Mouse (Mus musculus) cerebellum, adult 9-11 months (tissue): ENCODE measurements around the gene Ech1.

Source experiments
- DNase-seq: peaks from one replicate; pipeline ENCODE4 v3.0.0; 2022

Gene Ech1

GRCm38 (mm10) chr7:28864288-28864750 lies 39.3 kb downstream of the Ech1 start:
- DNase-seq: no peak

GRCm38 (mm10) chr7:28865481-28866300 lies 40.7 kb downstream of the Ech1 start:
- DNase-seq: no peak

- no peak for DNase-seq
Measured at GRCm38 (mm10) chr7:28866769-28867507, 41.9 kb downstream of the Ech1 start.

GRCm38 (mm10) chr7:28867508-28868340 lies 42.7 kb downstream of the Ech1 start:
- peak; percentile 70 for DNase-seq

- DNase-seq: no peak
Measured at GRCm38 (mm10) chr7:28870901-28871664, 46.1 kb downstream of the Ech1 start.

GRCm38 (mm10) chr7:28874565-28874964 lies 49.5 kb downstream of the Ech1 start:
- no peak for DNase-seq

GRCm38 (mm10) chr7:28876099-28876498 lies 51.1 kb downstream of the Ech1 start:
- DNase-seq: no peak

GRCm38 (mm10) chr7:28877155-28877554 lies 52.1 kb downstream of the Ech1 start:
- no peak for DNase-seq

GRCm38 (mm10) chr7:28877856-28878255 lies 52.8 kb downstream of the Ech1 start:
- no peak for DNase-seq

GRCm38 (mm10) chr7:28879606-28880005 lies 54.6 kb downstream of the Ech1 start:
- DNase-seq: no peak

- no peak for DNase-seq
Measured at GRCm38 (mm10) chr7:28880554-28880953, 55.5 kb downstream of the Ech1 start.

- no peak for DNase-seq
Measured at GRCm38 (mm10) chr7:28881199-28881598, 56.2 kb downstream of the Ech1 start, which contains the start of gene Capn12. Gene Capn12 (plus strand): TSS chr7:28881422.
